Mouse (Mus musculus) NIH3T3 (cell line): ENCODE results near the gene Nup98.

Source experiments
- DNase-seq: peaks from one replicate; pipeline ENCODE4 v3.0.0-alpha.2; 2012; ENCODE audit warnings: low read depth

Gene Nup98

GRCm38 (mm10) chr7:102116579-102117331, 93.2 kb downstream of the Nup98 start, which contains the start of gene Chrna10:
Gene Chrna10, minus strand, starts transcription at chr7:102116828.
- DNase-seq: peak; percentile 39

- DNase-seq: no peak
Observed at GRCm38 (mm10) chr7:102113151-102113729, 96.7 kb downstream of the Nup98 start.

GRCm38 (mm10) chr7:102109746-102110145, 100.2 kb downstream of the Nup98 start:
- DNase-seq: no peak

GRCm38 (mm10) chr7:102109171-102109570, 100.8 kb downstream of the Nup98 start, which contains the start of gene Art5:
Gene Art5, minus strand, starts transcription at chr7:102109489.
- no peak for DNase-seq

GRCm38 (mm10) chr7:102108206-102108605, 101.8 kb downstream of the Nup98 start:
- peak; percentile 15 for DNase-seq

- DNase-seq: no peak
Observed at GRCm38 (mm10) chr7:102106700-102107141, 103.3 kb downstream of the Nup98 start.

- DNase-seq: no peak
Observed at GRCm38 (mm10) chr7:102104126-102104525, 105.8 kb downstream of the Nup98 start.

- no peak for DNase-seq
Observed at GRCm38 (mm10) chr7:102103555-102103954, 106.4 kb downstream of the Nup98 start.

GRCm38 (mm10) chr7:102102696-102103095, 107.3 kb downstream of the Nup98 start:
- no peak for DNase-seq

GRCm38 (mm10) chr7:102102241-102102640, 107.7 kb downstream of the Nup98 start:
- DNase-seq: no peak

- no peak for DNase-seq
Observed at GRCm38 (mm10) chr7:102101487-102101886, 108.5 kb downstream of the Nup98 start, which contains the start of gene Art1. Gene Art1, plus strand, starts transcription at chr7:102101743.

- DNase-seq: no peak
Observed at GRCm38 (mm10) chr7:102100868-102101267, 109.1 kb downstream of the Nup98 start.

- DNase-seq: no peak
Observed at GRCm38 (mm10) chr7:102099760-102100661, 110.0 kb downstream of the Nup98 start.

- no peak for DNase-seq
Observed at GRCm38 (mm10) chr7:102087336-102087735, 122.6 kb downstream of the Nup98 start.

GRCm38 (mm10) chr7:102084041-102084696, 125.8 kb downstream of the Nup98 start:
- DNase-seq: no peak

- no peak for DNase-seq
Observed at GRCm38 (mm10) chr7:102082816-102083215, 127.2 kb downstream of the Nup98 start, which contains the start of gene Trpc2. Gene Trpc2, plus strand, starts transcription at chr7:102083116.

- DNase-seq: no peak
Observed at GRCm38 (mm10) chr7:102081784-102082183, 128.2 kb downstream of the Nup98 start.

GRCm38 (mm10) chr7:102080311-102080710, 129.7 kb downstream of the Nup98 start:
- no peak for DNase-seq

GRCm38 (mm10) chr7:102078517-102078916, 131.5 kb downstream of the Nup98 start:
- DNase-seq: peak; percentile 75

- peak; percentile 68 for DNase-seq
Observed at GRCm38 (mm10) chr7:102076714-102077296, 133.2 kb downstream of the Nup98 start.
